Mouse (Mus musculus) layer of hippocampus, adult 2 months (tissue): Measurements from ENCODE around the gene Wdr37. TPM values are rescaled to one million over a fixed set of nuclear protein-coding genes. Genes with fewer than 3 reads are reported as not detected.

Experiments
- DNase-seq, 2 experiments: peaks; one replicate each; pipeline ENCODE4 v3.0.0; 2022; ENCODE audit warnings: low spot score in 2 of 2
- H3K27ac ChIP-seq: fragments of 200-600 bp; 2 replicates; pipeline ENCODE4 v1.8.1; 2022
- H3K4me3 ChIP-seq: fragments of 200-600 bp; 2 replicates; pipeline ENCODE4 v1.8.1; 2022; ENCODE audit warnings: mild to moderate bottlenecking
- CTCF ChIP-seq: fragments of 200-600 bp; conservative IDR thresholded peaks from 2 replicates; pipeline ENCODE4 v1.8.1; 2022; ENCODE audit warnings: antibody characterized with exemption, mild to moderate bottlenecking, moderate library complexity
- microRNA-seq, 2 experiments: library from miRNA; unstranded; fragments of <30 nt; microRNA quantifications; one replicate each; pipeline ENCODE4 v1.2.0; 2021
- total RNA-seq, 2 experiments: library from RNA; stranded (reverse); gene quantifications; 2 replicates each; pipeline ENCODE4 v1.2.3; 2021

Wdr37 gene
- total RNA-seq, 2 experiments from 2014 or later, result 88.3 to 92.9 TPM

- DNase-seq, result no peak
- peak; percentile 21 for TF ChIP-seq CTCF
- no peak overlapping the region for H3K27ac ChIP-seq
- no peak overlapping the region for H3K4me3 ChIP-seq
Measured at GRCm38 (mm10) chr13:8782636-8783035, 89.1 kb downstream of the Wdr37 start.

GRCm38 (mm10) chr13:8780441-8780840 is 91.3 kb downstream of the Wdr37 start:
- DNase-seq, result peak in 1 of 2 experiments; percentile 51
- Histone ChIP-seq H3K4me3 (no peak overlapping the region), H3K27ac (no peak overlapping the region)
- TF ChIP-seq CTCF, result peak; percentile 83

- Histone ChIP-seq H3K4me3 (no peak overlapping the region), H3K27ac (no peak overlapping the region)
- no peak for TF ChIP-seq CTCF
- no peak for DNase-seq
Measured at GRCm38 (mm10) chr13:8770616-8771015, 101.1 kb downstream of the Wdr37 start.

GRCm38 (mm10) chr13:8769654-8770227 is 102.0 kb downstream of the Wdr37 start:
- no peak for DNase-seq
- Histone ChIP-seq H3K27ac (no peak overlapping the region), H3K4me3 (no peak overlapping the region)
- TF ChIP-seq CTCF, result no peak

GRCm38 (mm10) chr13:8760940-8761339 is 110.8 kb downstream of the Wdr37 start:
- H3K4me3 ChIP-seq, result no peak overlapping the region
- no peak overlapping the region for H3K27ac ChIP-seq
- DNase-seq, result no peak
- no peak for TF ChIP-seq CTCF

Small RNA genes lying within 50 kb of the gene (microRNA-seq; reads per million reads assigned to microRNA genes)
- 0 reads per million in 2 experiments for gene Gm22750

Other genes starting within 250 kb of the Wdr37 start
- 10 to 100 TPM; 28.4 to 32.1 TPM for gene Idi1, start 13.6 kb upstream of the Wdr37 start, total RNA-seq
- not detected for gene Gm9745, start 76.3 kb upstream of the Wdr37 start, total RNA-seq
- not detected for gene Idi2, start 81.0 kb upstream of the Wdr37 start, total RNA-seq
- gene Gtpbp4, start 124.2 kb upstream of the Wdr37 start, total RNA-seq, result 10 to 100 TPM; 39.8 to 45.0 TPM
- 10 to 100 TPM; 72.7 to 76.8 TPM for gene Larp4b, start 222.0 kb upstream of the Wdr37 start, total RNA-seq